Comparison of ENCODE assay signal across 19 mouse cellular contexts in genomic region chr3:97252896-97253295, GRCm38 (mm10). TPM values are rescaled to one million over a fixed set of nuclear protein-coding genes. Genes with fewer than 3 reads are reported as not detected.
A peak's percentile ranks its signal among the peaks of the same experiment; 100 is the strongest.
DNase-seq lines count a peak whose midpoint lies in the region; ATAC-seq lines count a peak whose summit lies in the region.
"Had no signal": no experiment of that assay in that cellular context is flagged by ENCODE, and none has a peak within 500 bp of the region (broad histone marks: within the 10 kb centered on the region; RNA-seq: fewer than 3 reads in every experiment).

No protein-coding gene starts in this region.

- no peak overlapping the region for H3K9ac ChIP-seq in midbrain, embryonic 11.5 days (ENCODE audit: low read length)
- no peak overlapping the region for H3K9ac ChIP-seq in embryonic facial prominence, embryonic 13.5 days
- no peak overlapping the region for H3K9ac ChIP-seq in limb, embryonic 12.5 days (replicated peaks)
- H3K9ac ChIP-seq: embryonic facial prominence, embryonic 15.5 days; heart, embryonic 13.5 days; hindbrain, embryonic 14.5 days; intestine, embryonic 15.5 days had no signal

- WGBS in midbrain, embryonic 11.5 days: 80% methylated on average over 6 of the region's 6 CpGs
- WGBS in midbrain, embryonic 10.5 days: 79% methylated on average over 6 of the region's 6 CpGs
- WGBS in embryonic facial prominence, embryonic 13.5 days: 64% methylated on average over 6 of the region's 6 CpGs
- 73% methylated on average over 6 of the region's 6 CpGs for WGBS in limb, embryonic 12.5 days

- peak; percentile 77 for DNase-seq in midbrain, embryonic 11.5 days (ENCODE audit: low spot score, missing footprints)
- DNase-seq in midbrain, embryonic 10.5 days (ENCODE audit: low spot score): no peak
- no peak for DNase-seq in gastrocnemius, postnatal 25 days
- DNase-seq: adrenal gland, adult 2 months; adrenal gland, postnatal 25 days; cerebellum, adult 18-20 months; cerebellum, adult 9-11 months; cerebellum, postnatal 36 days; gastrocnemius, postnatal 10 days; heart, postnatal 36 days had no signal

- peaks cover 25% of the 10 kb centered on the region for H3K4me1 ChIP-seq in midbrain, embryonic 11.5 days (ENCODE audit: control insufficient read depth, insufficient read depth, low read length)
- H3K4me1 ChIP-seq in midbrain, embryonic 10.5 days: peaks cover 43% of the 10 kb centered on the region
- H3K4me1 ChIP-seq in embryonic facial prominence, embryonic 13.5 days: peaks cover 33% of the 10 kb centered on the region
- peaks cover 39% of the 10 kb centered on the region for H3K4me1 ChIP-seq in limb, embryonic 12.5 days (replicated peaks)

- no peaks in the 10 kb centered on the region for H3K27me3 ChIP-seq in midbrain, embryonic 11.5 days (ENCODE audit: control insufficient read depth, insufficient read depth, low read length)
- H3K27me3 ChIP-seq in midbrain, embryonic 10.5 days (ENCODE audit: low read depth, poor library complexity, severe bottlenecking): no peaks in the 10 kb centered on the region
- no peaks in the 10 kb centered on the region for H3K27me3 ChIP-seq in embryonic facial prominence, embryonic 13.5 days
- no peaks in the 10 kb centered on the region for H3K27me3 ChIP-seq in limb, embryonic 12.5 days
- H3K27me3 ChIP-seq: embryonic facial prominence, embryonic 15.5 days; heart, embryonic 13.5 days; intestine, embryonic 15.5 days had no signal

- H3K36me3 ChIP-seq in midbrain, embryonic 11.5 days (ENCODE audit: control insufficient read depth, insufficient read depth, low read length): no peaks in the 10 kb centered on the region
- H3K36me3 ChIP-seq in midbrain, embryonic 10.5 days: no peaks in the 10 kb centered on the region
- no peaks in the 10 kb centered on the region for H3K36me3 ChIP-seq in embryonic facial prominence, embryonic 13.5 days
- no peaks in the 10 kb centered on the region for H3K36me3 ChIP-seq in limb, embryonic 12.5 days
- H3K36me3 ChIP-seq: embryonic facial prominence, embryonic 15.5 days; heart, embryonic 13.5 days; intestine, embryonic 15.5 days had no signal

- no peak for ATAC-seq in midbrain, embryonic 11.5 days (ENCODE audit: low FRiP score)
- ATAC-seq in embryonic facial prominence, embryonic 13.5 days (ENCODE audit: insufficient number of reproducible peaks, insufficient read depth, low FRiP score, low TSS enrichment, low read depth): no peak
- no peak for ATAC-seq in limb, embryonic 12.5 days (ENCODE audit: insufficient number of reproducible peaks, insufficient read depth, low FRiP score, low TSS enrichment, low read depth)
- no peak for ATAC-seq in megakaryocyte progenitor cell, adult 5-6 weeks (replicated peaks; ENCODE audit: poor library complexity)
- ATAC-seq: forebrain, embryonic 16.5 days; intestine, embryonic 15.5 days had no signal

- no peaks in the 10 kb centered on the region for H3K9me3 ChIP-seq in midbrain, embryonic 11.5 days (ENCODE audit: control insufficient read depth, low read length)
- H3K9me3 ChIP-seq in midbrain, embryonic 10.5 days (replicated peaks): no peaks in the 10 kb centered on the region
- no peaks in the 10 kb centered on the region for H3K9me3 ChIP-seq in embryonic facial prominence, embryonic 13.5 days
- no peaks in the 10 kb centered on the region for H3K9me3 ChIP-seq in limb, embryonic 12.5 days
- H3K9me3 ChIP-seq: embryonic facial prominence, embryonic 15.5 days; heart, embryonic 13.5 days; intestine, embryonic 15.5 days had no signal

- H3K4me2 ChIP-seq in midbrain, embryonic 11.5 days: no peak overlapping the region
- no peak overlapping the region for H3K4me2 ChIP-seq in embryonic facial prominence, embryonic 13.5 days
- no peak overlapping the region for H3K4me2 ChIP-seq in limb, embryonic 12.5 days
- H3K4me2 ChIP-seq: embryonic facial prominence, embryonic 15.5 days; heart, embryonic 13.5 days; hindbrain, embryonic 14.5 days; intestine, embryonic 15.5 days had no signal

- no peak overlapping the region for H3K4me3 ChIP-seq in midbrain, embryonic 11.5 days (ENCODE audit: low read depth, low read length)
- H3K4me3 ChIP-seq in midbrain, embryonic 10.5 days: no peak overlapping the region
- H3K4me3 ChIP-seq in embryonic facial prominence, embryonic 13.5 days: no peak overlapping the region
- no peak overlapping the region for H3K4me3 ChIP-seq in limb, embryonic 12.5 days (replicated peaks)
- H3K4me3 ChIP-seq: embryonic facial prominence, embryonic 15.5 days; erythroblast, embryonic 14.5 days; heart, embryonic 13.5 days; intestine, embryonic 15.5 days had no signal

- no peak overlapping the region for H3K27ac ChIP-seq in midbrain, embryonic 11.5 days (ENCODE audit: low read depth, low read length)
- H3K27ac ChIP-seq in midbrain, embryonic 10.5 days (replicated peaks): no peak overlapping the region
- peak overlapping the region; percentile 53 for H3K27ac ChIP-seq in embryonic facial prominence, embryonic 13.5 days
- peak overlapping the region; percentile 67 for H3K27ac ChIP-seq in limb, embryonic 12.5 days
- H3K27ac ChIP-seq: embryonic facial prominence, embryonic 15.5 days; heart, embryonic 13.5 days; hindbrain, embryonic 14.5 days; intestine, embryonic 15.5 days had no signal

RNA-seq across cellular contexts. Expression of gene Bcl9, which starts 44.8 kb away (rescaled TPM):
- 59.8 and 60.3 TPM in 2 replicates for polyA plus RNA-seq in midbrain, embryonic 11.5 days (2014; fragmentation: Nextera tagmentation; extraction: Ambion mirVana)
- polyA plus RNA-seq in midbrain, embryonic 10.5 days (2016; fragmentation: Nextera tagmentation; extraction: Ambion mirVana): 47.2 and 56.2 TPM in 2 replicates
- 89.4 and 93.5 TPM in 2 replicates for polyA plus RNA-seq in embryonic facial prominence, embryonic 13.5 days (2015; fragmentation: Nextera tagmentation; extraction: Ambion mirVana)
- polyA plus RNA-seq in limb, embryonic 12.5 days (2016; fragmentation: Nextera tagmentation; extraction: Ambion mirVana): 81.5 and 92.5 TPM in 2 replicates
- 20.1 and 24.8 TPM in 2 replicates for total RNA-seq in megakaryocyte progenitor cell, adult 5-6 weeks (2015)
- 6.5 and 8.2 TPM in 2 replicates for total RNA-seq in megakaryocyte progenitor cell, adult 5-6 weeks (2017)
- 1 to 10 TPM; 2.7 to 2.9 TPM for total RNA-seq in gastrocnemius, postnatal 25 days (2021)

Comparison
In these comparisons a context has a peak if more than half of its experiments do, and no peak if none do; other contexts are left out.
1. H3K27ac ChIP-seq: peak in embryonic facial prominence, embryonic 13.5 days (single experiment) and limb, embryonic 12.5 days (single experiment); none in midbrain, embryonic 11.5 days (single experiment) and midbrain, embryonic 10.5 days (single experiment).